In genomic region chr6:140456393-140457163, GRCm38 (mm10) we compare ENCODE assay signal across 13 mouse cellular contexts. TPM values are rescaled to one million over a fixed set of nuclear protein-coding genes. Genes with fewer than 3 reads are reported as not detected.
DNase-seq lines count a peak whose midpoint lies in the region; ATAC-seq and TF ChIP-seq lines count a peak whose summit lies in the region.
"Had no signal": no experiment of that assay in that cellular context is flagged by ENCODE, and none has a peak within 500 bp of the region (broad histone marks: within the 10 kb centered on the region; RNA-seq: fewer than 3 reads in every experiment).

No protein-coding gene starts in this region.

- peak overlapping the region; percentile 39; the same call in 1 of the 2 replicates for H3K27ac ChIP-seq in layer of hippocampus, adult 2 months
- 0 out of 2 replicates have a peak overlapping the region, but pooled peaks have one; percentile 28 for H3K27ac ChIP-seq in embryonic facial prominence, embryonic 15.5 days (replicated peaks)
- no peak overlapping the region for H3K27ac ChIP-seq in neural tube, embryonic 12.5 days
- H3K27ac ChIP-seq in kidney, adult 2 months (ENCODE audit: insufficient read depth, low read depth, low read length) = no peak overlapping the region
- H3K27ac ChIP-seq: left cerebral cortex, adult 2 months had no signal

- H3K27me3 ChIP-seq in embryonic facial prominence, embryonic 15.5 days = no peaks in the 10 kb centered on the region
- H3K27me3 ChIP-seq in neural tube, embryonic 12.5 days (replicated peaks) = no peaks in the 10 kb centered on the region
- no peaks in the 10 kb centered on the region for H3K27me3 ChIP-seq in kidney, adult 2 months (replicated peaks; ENCODE audit: control insufficient read depth, insufficient read depth, low read length)
- H3K27me3 ChIP-seq: megakaryocyte, embryonic 14.5 days had no signal

- peaks cover 13% of the 10 kb centered on the region for H3K4me1 ChIP-seq in embryonic facial prominence, embryonic 15.5 days
- peaks cover 9% of the 10 kb centered on the region for H3K4me1 ChIP-seq in neural tube, embryonic 12.5 days
- H3K4me1 ChIP-seq in kidney, adult 2 months (ENCODE audit: control insufficient read depth, insufficient read depth, low read length) = peaks cover 3% of the 10 kb centered on the region; the same call in 1 of the 2 replicates

- no peaks in the 10 kb centered on the region for H3K9me3 ChIP-seq in embryonic facial prominence, embryonic 15.5 days (replicated peaks)
- H3K9me3 ChIP-seq in neural tube, embryonic 12.5 days = no peaks in the 10 kb centered on the region
- H3K9me3 ChIP-seq: megakaryocyte, embryonic 14.5 days had no signal

- no peak overlapping the region for H3K4me3 ChIP-seq in layer of hippocampus, adult 2 months
- no peak overlapping the region for H3K4me3 ChIP-seq in embryonic facial prominence, embryonic 15.5 days (replicated peaks)
- no peak overlapping the region for H3K4me3 ChIP-seq in neural tube, embryonic 12.5 days
- H3K4me3 ChIP-seq in kidney, adult 2 months (ENCODE audit: insufficient read depth, low read depth, low read length) = no peak overlapping the region
- H3K4me3 ChIP-seq: left cerebral cortex, adult 2 months; megakaryocyte, embryonic 14.5 days had no signal

- no peak overlapping the region for H3K4me2 ChIP-seq in embryonic facial prominence, embryonic 15.5 days (replicated peaks)
- no peak overlapping the region for H3K4me2 ChIP-seq in neural tube, embryonic 12.5 days (replicated peaks)
- H3K4me2 ChIP-seq: lung, embryonic 14.5 days had no signal

- peak; percentile 49 for TF ChIP-seq CTCF in layer of hippocampus, adult 2 months (conservative IDR thresholded peaks at IDR 0.05)
- no peak for TF ChIP-seq CTCF in kidney, adult 2 months (conservative IDR thresholded peaks at IDR 0.05; ENCODE audit: insufficient read depth, insufficient read length, low read depth, low read length)

- DNase-seq in layer of hippocampus, adult 2 months (ENCODE audit: low spot score in 2 of 2) = no peak
- DNase-seq in layer of hippocampus, postnatal 36 days = no peak
- peak; percentile 52 for DNase-seq in ES-CJ7 (ENCODE audit: low read depth, low spot score)
- DNase-seq in kidney, adult 2 months = no peak
- DNase-seq in heart, postnatal 4 days = no peak
- DNase-seq: cerebellum, adult 11-12 months; kidney, adult 9 months; liver had no signal

- ATAC-seq in embryonic facial prominence, embryonic 15.5 days (ENCODE audit: insufficient number of reproducible peaks, low FRiP score, low TSS enrichment, low read depth) = peak; percentile 63
- 0 out of 2 replicates have a peak, but pooled peaks have one; percentile 13 for ATAC-seq in neural tube, embryonic 12.5 days (ENCODE audit: low FRiP score, low read depth)

- H3K9ac ChIP-seq in embryonic facial prominence, embryonic 15.5 days = no peak overlapping the region
- no peak overlapping the region for H3K9ac ChIP-seq in neural tube, embryonic 12.5 days
- H3K9ac ChIP-seq: lung, embryonic 14.5 days had no signal

- TF ChIP-seq POLR2A in kidney, adult 2 months (IDR thresholded peaks at IDR 0.05; ENCODE audit: low read depth, low read length) = no peak

- no peaks in the 10 kb centered on the region for H3K36me3 ChIP-seq in embryonic facial prominence, embryonic 15.5 days
- peaks cover 8% of the 10 kb centered on the region; the same call in 1 of the 2 replicates for H3K36me3 ChIP-seq in neural tube, embryonic 12.5 days
- no peaks in the 10 kb centered on the region for H3K36me3 ChIP-seq in kidney, adult 2 months (ENCODE audit: control insufficient read depth, insufficient read depth, low read length)

- 68% methylated on average over 15 of the region's 15 CpGs for WGBS in embryonic facial prominence, embryonic 15.5 days
- WGBS in neural tube, embryonic 12.5 days = 84% methylated on average over 15 of the region's 15 CpGs
- 87% methylated on average over 15 of the region's 15 CpGs for WGBS in kidney, adult 2 months

RNA-seq across cellular contexts. Expression of gene Plekha5, which starts 32.7 kb away (rescaled TPM):
- total RNA-seq in layer of hippocampus, adult 2 months (2021) = 100 to 1,000 TPM; 109 to 125 TPM
- total RNA-seq in layer of hippocampus, postnatal 36 days (2021) = 100 to 1,000 TPM in 1 of 2 experiments, 10 to 100 TPM in 1; 98.9 to 118 TPM
- polyA plus RNA-seq in embryonic facial prominence, embryonic 15.5 days (2015; fragmentation: Nextera tagmentation; extraction: Ambion mirVana) = 50.4 and 51.5 TPM in 2 replicates
- 47.0 and 53.3 TPM in 2 replicates for polyA plus RNA-seq in neural tube, embryonic 12.5 days (2016; fragmentation: Nextera tagmentation; extraction: Ambion mirVana)
- polyA plus RNA-seq in kidney, adult 2 months (2012; rRNA removed) = 20.1 and 21.4 TPM in 2 replicates
- total RNA-seq in heart, postnatal 4 days (2021) = 10 to 100 TPM; 39.4 to 42.6 TPM

Comparison
In these comparisons a context has a peak if more than half of its experiments do, and no peak if none do; other contexts are left out.
1. H3K27ac ChIP-seq: peak in layer of hippocampus, adult 2 months (single experiment) and embryonic facial prominence, embryonic 15.5 days (single experiment); none in neural tube, embryonic 12.5 days (single experiment) and kidney, adult 2 months (single experiment).